Mouse (Mus musculus): Measurements from ENCODE around the gene Samd10. TPM values are rescaled to one million over a fixed set of nuclear protein-coding genes. Genes with fewer than 3 reads are reported as not detected.
A peak's percentile ranks its signal among the peaks of the same experiment; 100 is the strongest.

Samd10 gene
- total and polyA plus RNA-seq, 2 experiments from 2014 or later, result 110 to 138 TPM

DNA sequence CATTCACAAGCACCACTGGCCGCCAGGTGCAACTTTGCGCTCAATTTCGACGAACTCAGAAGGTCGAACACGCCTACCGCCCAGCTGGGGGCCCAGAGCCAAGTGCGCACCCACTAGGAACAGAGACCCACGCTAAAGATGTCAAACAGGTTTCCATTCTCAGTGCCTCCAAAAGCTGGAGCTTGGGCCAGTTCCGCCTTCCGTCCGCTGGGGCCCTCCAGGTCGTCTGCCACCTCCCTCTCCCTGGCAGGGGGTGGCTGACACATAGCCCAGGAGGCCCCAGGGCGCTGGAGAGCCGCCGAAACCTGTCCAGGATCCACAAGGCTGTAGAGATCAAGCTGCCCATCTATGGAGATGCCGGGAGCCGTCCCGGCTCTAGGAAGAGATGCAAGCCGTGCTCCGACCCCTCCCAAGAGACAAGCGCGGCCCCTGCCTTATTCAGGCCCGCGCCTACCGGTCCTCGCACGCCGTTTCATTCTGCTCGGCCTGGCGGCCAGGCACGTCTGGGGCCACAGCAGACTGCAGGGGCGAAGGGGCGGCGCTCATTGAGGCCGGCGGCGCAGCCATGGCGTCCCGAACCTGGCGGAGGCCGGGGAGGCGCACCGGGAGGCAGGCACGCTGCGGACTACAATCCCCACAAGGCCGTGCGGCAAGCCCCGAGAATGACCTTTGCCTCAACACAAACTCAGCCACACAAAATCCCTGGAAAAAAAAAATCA, 17.5 kb downstream of the Samd10 start:
- H3K27ac ChIP-seq, result peak overlapping the region; percentile 94
- under 1% methylated on average over 49 of the region's 49 CpGs for WGBS
- peaks cover 25% of the 10 kb centered on the region for H3K36me3 ChIP-seq (ENCODE audit: insufficient read depth, low read length)
- H3K9ac ChIP-seq (replicated peaks; ENCODE audit: low read length), result peak overlapping the region; percentile 75
- H3K9me3 ChIP-seq (ENCODE audit: low read length), result no peaks in the 10 kb centered on the region
- no peaks in the 10 kb centered on the region for H3K27me3 ChIP-seq (ENCODE audit: insufficient read depth, low read length)
- H3K4me1 ChIP-seq (ENCODE audit: insufficient read depth, low read length), result peaks cover 8% of the 10 kb centered on the region
- ATAC-seq (peak; percentile 78), DNase-seq (ENCODE audit: low spot score) (peak; percentile 87)
- H3K4me2 ChIP-seq (ENCODE audit: low read depth, low read length), result peak overlapping the region; percentile 96
- H3K4me3 ChIP-seq (ENCODE audit: low read length), result peak overlapping the region; percentile 77
- TF ChIP-seq CTCF (IDR thresholded peaks at IDR 0.05; ENCODE audit: low read depth), result no peak

DNA sequence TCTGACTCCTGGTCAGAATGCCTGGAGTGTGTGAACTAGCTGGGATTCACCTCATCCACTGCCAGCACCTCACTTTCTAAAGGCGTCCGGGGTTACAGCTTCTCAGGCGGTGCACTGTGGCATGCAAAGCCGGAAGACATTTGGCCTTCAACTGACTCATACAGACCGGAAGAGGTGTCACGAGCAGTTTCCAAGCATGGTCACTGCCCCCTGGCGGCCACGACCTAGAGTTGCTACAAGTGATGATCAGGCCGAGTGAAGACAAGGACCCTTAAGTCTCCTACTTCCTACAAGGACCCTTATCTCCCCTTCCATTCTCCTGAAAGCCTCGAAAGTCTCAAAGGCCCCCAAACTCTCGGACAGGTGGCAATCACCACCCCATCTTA, 18.0 kb downstream of the Samd10 start:
- Histone ChIP-seq H3K27ac (peak overlapping the region; percentile 94), H3K27me3 (ENCODE audit: insufficient read depth, low read length) (no peaks in the 10 kb centered on the region), H3K4me2 (ENCODE audit: low read depth, low read length) (peak overlapping the region; percentile 96), H3K4me3 (ENCODE audit: low read length) (peak overlapping the region; percentile 77), H3K36me3 (ENCODE audit: insufficient read depth, low read length) (peaks cover 20% of the 10 kb centered on the region), H3K4me1 (ENCODE audit: insufficient read depth, low read length) (peaks cover 8% of the 10 kb centered on the region), H3K9ac (replicated peaks; ENCODE audit: low read length) (peak overlapping the region; percentile 75), H3K9me3 (ENCODE audit: low read length) (no peaks in the 10 kb centered on the region)
- DNase-seq (ENCODE audit: low spot score) (peak; percentile 93), ATAC-seq (peak; percentile 83)
- 2% methylated on average over 11 of the region's 11 CpGs for WGBS
- TF ChIP-seq CTCF (IDR thresholded peaks at IDR 0.05; ENCODE audit: low read depth), result peak; percentile 96

- Histone ChIP-seq H3K4me1 (ENCODE audit: insufficient read depth, low read length) (peaks cover 8% of the 10 kb centered on the region), H3K27me3 (ENCODE audit: insufficient read depth, low read length) (no peaks in the 10 kb centered on the region), H3K4me2 (ENCODE audit: low read depth, low read length) (peak overlapping the region; percentile 96), H3K9me3 (ENCODE audit: low read length) (no peaks in the 10 kb centered on the region), H3K4me3 (ENCODE audit: low read length) (peak overlapping the region; percentile 77), H3K36me3 (ENCODE audit: insufficient read depth, low read length) (peaks cover 12% of the 10 kb centered on the region), H3K27ac (peak overlapping the region; percentile 94), H3K9ac (replicated peaks; ENCODE audit: low read length) (peak overlapping the region; percentile 75; the same call in 1 of the 2 replicates)
- WGBS, result 79% methylated on average over 5 of the region's 5 CpGs
- DNase-seq (ENCODE audit: low spot score), result no peak
- ATAC-seq, result no peak
- no peak for TF ChIP-seq CTCF (IDR thresholded peaks at IDR 0.05; ENCODE audit: low read depth)
Measured at GRCm38 (mm10) chr2:181580131-181580772, 18.8 kb downstream of the Samd10 start.

GRCm38 (mm10) chr2:181579681-181580080, 19.3 kb downstream of the Samd10 start:
- WGBS, result 100% methylated on average over 1 of the region's 1 CpGs
- ATAC-seq, result no peak
- H3K4me1 ChIP-seq (ENCODE audit: insufficient read depth, low read length), result peaks cover 8% of the 10 kb centered on the region
- H3K9ac ChIP-seq (replicated peaks; ENCODE audit: low read length), result no peak overlapping the region
- DNase-seq (ENCODE audit: low spot score), result no peak
- H3K4me3 ChIP-seq (ENCODE audit: low read length), result no peak overlapping the region
- H3K27me3 ChIP-seq (ENCODE audit: insufficient read depth, low read length), result no peaks in the 10 kb centered on the region
- peaks cover 6% of the 10 kb centered on the region for H3K36me3 ChIP-seq (ENCODE audit: insufficient read depth, low read length)
- H3K4me2 ChIP-seq (ENCODE audit: low read depth, low read length), result no peak overlapping the region
- H3K9me3 ChIP-seq (ENCODE audit: low read length), result no peaks in the 10 kb centered on the region
- no peak for TF ChIP-seq CTCF (IDR thresholded peaks at IDR 0.05; ENCODE audit: low read depth)
- H3K27ac ChIP-seq, result no peak overlapping the region

DNA sequence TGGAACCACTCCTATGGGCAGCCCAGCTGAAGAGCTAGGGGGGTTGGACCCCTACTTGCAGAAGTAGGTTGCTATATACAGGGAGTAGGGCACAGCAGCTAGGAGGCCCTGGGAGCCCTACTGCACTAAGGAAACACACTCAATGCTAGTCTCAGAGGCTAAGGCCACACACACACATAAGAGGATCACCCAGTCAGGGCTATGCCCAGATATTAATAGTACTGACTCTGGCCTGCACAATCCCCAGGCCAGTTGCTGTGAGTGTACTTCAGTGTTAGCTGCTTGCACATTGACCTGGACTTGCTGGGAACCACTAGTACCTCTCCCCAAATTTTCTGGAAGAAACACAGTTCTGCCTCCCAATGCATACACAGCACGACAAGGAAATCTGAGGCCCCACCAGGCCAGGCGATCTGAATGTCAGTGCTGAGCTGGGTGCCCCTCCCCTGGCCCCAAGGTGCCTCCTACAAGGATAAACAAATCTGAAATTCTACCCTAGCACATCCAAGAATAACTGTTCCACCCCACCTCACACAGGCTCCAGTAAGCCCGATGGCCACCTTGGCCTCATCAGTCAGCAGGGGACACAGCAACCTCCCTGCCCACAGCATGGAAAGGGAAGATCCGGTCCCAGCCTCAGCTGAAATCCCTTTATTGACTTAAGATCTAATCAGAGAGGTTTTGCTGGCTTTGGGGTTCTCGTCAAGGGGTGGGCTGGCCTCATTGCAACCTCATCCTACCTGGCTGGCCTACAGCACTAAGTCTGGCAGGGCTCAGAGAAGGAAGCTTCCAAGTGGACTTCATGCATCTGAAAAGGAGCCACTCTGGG, 20.0 kb downstream of the Samd10 start:
- Histone ChIP-seq H3K9ac (replicated peaks; ENCODE audit: low read length) (no peak overlapping the region; the same call in 1 of the 2 replicates), H3K36me3 (ENCODE audit: insufficient read depth, low read length) (peaks cover 5% of the 10 kb centered on the region; the same call in 1 of the 2 replicates), H3K27me3 (ENCODE audit: insufficient read depth, low read length) (no peaks in the 10 kb centered on the region), H3K27ac (no peak overlapping the region), H3K4me2 (ENCODE audit: low read depth, low read length) (no peak overlapping the region), H3K4me3 (ENCODE audit: low read length) (no peak overlapping the region), H3K9me3 (ENCODE audit: low read length) (no peaks in the 10 kb centered on the region), H3K4me1 (ENCODE audit: insufficient read depth, low read length) (peaks cover 8% of the 10 kb centered on the region)
- DNase-seq (ENCODE audit: low spot score) (no peak), ATAC-seq (no peak)
- 82% methylated on average over 5 of the region's 5 CpGs for WGBS
- no peak for TF ChIP-seq CTCF (IDR thresholded peaks at IDR 0.05; ENCODE audit: low read depth)

GRCm38 (mm10) chr2:181577981-181578581, 20.9 kb downstream of the Samd10 start:
- Histone ChIP-seq H3K27me3 (ENCODE audit: insufficient read depth, low read length) (no peaks in the 10 kb centered on the region), H3K4me3 (ENCODE audit: low read length) (no peak overlapping the region), H3K36me3 (ENCODE audit: insufficient read depth, low read length) (peaks cover 7% of the 10 kb centered on the region; the same call in 1 of the 2 replicates), H3K4me1 (ENCODE audit: insufficient read depth, low read length) (peaks cover 8% of the 10 kb centered on the region), H3K9me3 (ENCODE audit: low read length) (no peaks in the 10 kb centered on the region), H3K27ac (no peak overlapping the region), H3K4me2 (ENCODE audit: low read depth, low read length) (no peak overlapping the region), H3K9ac (replicated peaks; ENCODE audit: low read length) (no peak overlapping the region)
- ATAC-seq, result no peak
- WGBS, result 70% methylated on average over 7 of the region's 7 CpGs
- no peak for TF ChIP-seq CTCF (IDR thresholded peaks at IDR 0.05; ENCODE audit: low read depth)
- no peak for DNase-seq (ENCODE audit: low spot score)

Data from hindbrain, postnatal 0 days (tissue).